Mouse (Mus musculus) cerebellum, adult (tissue): ENCODE measurements at regions not wholly inside any gene's neighbourhood (a gene's known extent, or its start where the extent isn't known, plus 50 kb on each side); places are given as distances from the start of the nearest gene placed in this dataset.

ENCODE experiments used
- ATAC-seq: cut with Nextera tagmentation; 2 replicates; pipeline ENCODE4 v1.9.2; 2017; ENCODE audit warnings: mild to moderate bottlenecking, moderate library complexity, mixed read lengths; ENCODE audit not compliant: insufficient number of reproducible peaks, low FRiP score, low TSS enrichment

GRCm38 (mm10) chr8:41747024-41747423 lies 330.1 kb upstream of the Frg1 start:
- no peak for ATAC-seq

DNA sequence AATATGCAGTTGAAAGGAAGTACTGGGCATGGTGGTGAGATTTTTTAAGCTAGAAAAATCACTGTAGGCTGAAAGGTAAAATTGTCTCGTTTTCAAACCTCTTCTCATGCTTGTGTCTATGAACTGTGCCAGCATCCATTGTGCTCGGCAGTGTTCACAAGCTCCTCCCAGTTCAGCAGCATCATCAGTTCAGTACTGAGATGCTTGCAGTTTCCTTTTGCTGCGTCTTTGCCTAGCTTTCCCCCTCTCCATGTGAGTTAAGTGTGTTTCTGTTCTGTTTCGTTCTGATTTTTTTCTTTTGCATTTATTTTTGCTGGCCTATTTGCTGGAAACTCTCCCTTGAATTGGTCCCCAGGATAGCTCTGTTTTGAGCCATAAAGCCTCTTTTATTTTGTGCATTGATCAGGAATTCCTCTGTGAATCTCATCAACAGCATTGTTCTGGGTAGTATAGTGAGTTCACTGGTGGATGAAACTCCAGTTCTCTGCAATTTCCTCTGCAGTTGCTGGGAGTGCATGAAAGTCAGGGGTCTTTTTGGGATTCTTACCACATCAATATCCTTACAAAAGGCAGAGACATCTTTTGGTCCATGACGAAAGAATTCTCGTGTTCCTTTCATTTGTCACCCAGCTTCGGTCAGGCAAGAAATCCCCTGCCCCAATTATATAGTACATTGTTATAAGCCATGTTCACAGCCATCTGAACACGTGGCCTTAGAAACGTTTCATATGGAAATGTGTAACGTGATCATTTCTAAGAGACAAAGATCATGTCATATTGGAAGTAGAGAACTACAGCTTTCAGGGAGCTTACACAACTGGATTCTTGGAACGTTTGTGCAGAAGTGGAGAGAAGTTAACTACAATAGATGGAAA lies 326.2 kb upstream of the Frg1 start:
- no peak for ATAC-seq

- ATAC-seq, result no peak
These were observed 300.1 kb upstream of the Frg1 start for GRCm38 (mm10) chr8:41717002-41717401.

GRCm38 (mm10) chr8:41713634-41714330 lies 296.9 kb upstream of the Frg1 start:
- ATAC-seq, result peak; percentile 84

- ATAC-seq, result no peak
These were observed 287.4 kb upstream of the Frg1 start for GRCm38 (mm10) chr8:41703927-41704924.
